Mouse (Mus musculus) erythroid progenitor cell, adult 5-6 weeks (primary cell): ENCODE data around the gene Qsox2. TPM values are rescaled to one million over a fixed set of nuclear protein-coding genes. Genes with fewer than 3 reads are reported as not detected.

Source experiments
- ATAC-seq: replicated peaks from 2 replicates; pipeline ENCODE4 v1.8.0; 2016; ENCODE audit warnings: moderate number of reproducible peaks, mild to moderate bottlenecking, moderate TSS enrichment, inconsistent platforms; ENCODE audit not compliant: poor library complexity, low FRiP score, severe bottlenecking
- total RNA-seq, 2 experiments: library from RNA; stranded (forward) in 1 of 2; stranded (reverse) in 1 of 2; fragments of 150-400 nt in 1 of 2; fragments of 186-747, 209-891 nt in 1 of 2; gene quantifications; 2 replicates each; pipeline versions ENCODE4 v1.2.3 to v1.2.4; 2015 to 2017; ENCODE audit warnings: low replicate concordance in 2 of 2

Gene Qsox2
- total RNA-seq, 2 experiments from 2014 or later, result 4.6 to 4.7 TPM

- ATAC-seq, result no peak
Measured at GRCm38 (mm10) chr2:26172166-26172565, 65.2 kb downstream of the Qsox2 start.

GRCm38 (mm10) chr2:26170376-26170775 is 66.9 kb downstream of the Qsox2 start:
- ATAC-seq, result no peak

DNA sequence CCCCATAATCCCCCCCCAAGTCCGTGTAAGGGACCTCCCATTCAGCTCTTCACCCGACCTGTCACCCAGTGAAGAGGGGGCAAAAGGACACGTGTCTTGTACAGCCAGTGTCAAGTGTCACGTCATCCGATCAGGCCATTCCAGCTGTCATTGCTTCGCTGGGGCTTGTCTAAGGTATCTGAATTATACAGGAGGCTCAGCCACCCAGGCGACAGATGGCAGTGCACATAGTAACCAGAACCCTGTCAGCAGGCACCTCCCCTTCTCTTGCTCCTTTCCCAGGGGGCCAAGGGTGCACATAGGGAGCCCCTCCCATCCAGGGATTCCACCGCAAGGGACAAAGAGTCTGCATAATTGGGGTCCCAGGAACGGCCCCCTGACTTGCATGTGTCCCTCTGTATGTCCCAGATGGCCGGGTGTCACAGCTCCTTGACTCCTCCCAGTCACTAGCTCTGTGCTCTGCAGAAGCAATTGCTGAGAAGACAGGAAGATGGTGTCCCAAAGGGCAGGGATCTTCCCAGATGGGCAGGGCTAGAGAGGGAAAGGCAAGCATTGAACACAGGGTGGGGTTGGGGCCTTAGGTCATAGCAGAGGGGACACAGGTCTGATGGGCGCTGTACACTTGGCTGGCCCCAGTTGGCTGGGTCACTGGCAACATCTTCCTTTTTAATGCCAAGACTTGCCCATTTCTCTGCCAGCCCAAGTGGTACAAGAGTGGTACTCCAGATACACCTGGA is 68.3 kb downstream of the Qsox2 start:
- ATAC-seq, result no peak

- ATAC-seq, result no peak
Measured at GRCm38 (mm10) chr2:26166890-26167289, 70.4 kb downstream of the Qsox2 start.

Other genes starting within 250 kb of the Qsox2 start
- gene Ubac1, start 215.8 kb downstream of the Qsox2 start, total RNA-seq (2015; ENCODE audit: low replicate concordance), result 1,305 and 1,318 TPM in 2 replicates
- gene Ubac1, start 215.8 kb downstream of the Qsox2 start, total RNA-seq (2017; ENCODE audit: low replicate concordance), result 1,008 and 1,122 TPM in 2 replicates
- gene Nacc2, start 114.3 kb downstream of the Qsox2 start, total RNA-seq (2015; ENCODE audit: low replicate concordance), result 0.42 TPM in 1 of 2 replicates, not detected in the other
- 0.64 and 0.68 TPM in 2 replicates for gene Nacc2, start 114.3 kb downstream of the Qsox2 start, total RNA-seq (2017; ENCODE audit: low replicate concordance)
- gene Lhx3, start 29.2 kb downstream of the Qsox2 start, total RNA-seq (2015; ENCODE audit: low replicate concordance), result not detected in 2 replicates
- gene Lhx3, start 29.2 kb downstream of the Qsox2 start, total RNA-seq (2017; ENCODE audit: low replicate concordance), result not detected in 2 replicates
- gene Ccdc187, start 57.0 kb upstream of the Qsox2 start, total RNA-seq (2015; ENCODE audit: low replicate concordance), result not detected in 2 replicates
- gene Ccdc187, start 57.0 kb upstream of the Qsox2 start, total RNA-seq (2017; ENCODE audit: low replicate concordance), result not detected in 2 replicates
- not detected in 2 replicates for gene Gpsm1, start 78.0 kb upstream of the Qsox2 start, total RNA-seq (2015; ENCODE audit: low replicate concordance)
- gene Gpsm1, start 78.0 kb upstream of the Qsox2 start, total RNA-seq (2017; ENCODE audit: low replicate concordance), result 0.13 and 1.4 TPM in 2 replicates
- 0.72 and 0.84 TPM in 2 replicates for gene Dnlz, start 114.6 kb upstream of the Qsox2 start, total RNA-seq (2015; ENCODE audit: low replicate concordance)
- 1.8 and 2.7 TPM in 2 replicates for gene Dnlz, start 114.6 kb upstream of the Qsox2 start, total RNA-seq (2017; ENCODE audit: low replicate concordance)
- gene Card9, start 123.4 kb upstream of the Qsox2 start, total RNA-seq (2015; ENCODE audit: low replicate concordance), result 10.9 TPM in 1 of 2 replicates, not detected in the other
- 11.3 and 16.9 TPM in 2 replicates for gene Card9, start 123.4 kb upstream of the Qsox2 start, total RNA-seq (2017; ENCODE audit: low replicate concordance)
- gene Snapc4, start 143.1 kb upstream of the Qsox2 start, total RNA-seq (2015; ENCODE audit: low replicate concordance), result 1.3 and 3.2 TPM in 2 replicates
- 10.5 and 13.2 TPM in 2 replicates for gene Snapc4, start 143.1 kb upstream of the Qsox2 start, total RNA-seq (2017; ENCODE audit: low replicate concordance)
- 35.7 and 40.7 TPM in 2 replicates for gene Entr1, start 151.8 kb upstream of the Qsox2 start, total RNA-seq (2015; ENCODE audit: low replicate concordance)
- 43.7 and 51.0 TPM in 2 replicates for gene Entr1, start 151.8 kb upstream of the Qsox2 start, total RNA-seq (2017; ENCODE audit: low replicate concordance)
- gene Pmpca, start 151.8 kb upstream of the Qsox2 start, total RNA-seq (2015; ENCODE audit: low replicate concordance), result 18.9 and 35.7 TPM in 2 replicates
- gene Pmpca, start 151.8 kb upstream of the Qsox2 start, total RNA-seq (2017; ENCODE audit: low replicate concordance), result 28.9 and 34.4 TPM in 2 replicates
- 13.7 and 22.2 TPM in 2 replicates for gene Inpp5e, start 171.7 kb upstream of the Qsox2 start, total RNA-seq (2015; ENCODE audit: low replicate concordance)
- gene Inpp5e, start 171.7 kb upstream of the Qsox2 start, total RNA-seq (2017; ENCODE audit: low replicate concordance), result 12.3 and 26.5 TPM in 2 replicates
- 13.0 TPM in 2 replicates for gene Sec16a, start 207.7 kb upstream of the Qsox2 start, total RNA-seq (2015; ENCODE audit: low replicate concordance)
- gene Sec16a, start 207.7 kb upstream of the Qsox2 start, total RNA-seq (2017; ENCODE audit: low replicate concordance), result 7.3 and 15.7 TPM in 2 replicates